Comparison of ENCODE assay signal across 9 mouse cellular contexts in genomic region chr9:72806731-72807419, GRCm38 (mm10). TPM values are rescaled to one million over a fixed set of nuclear protein-coding genes. Genes with fewer than 3 reads are reported as not detected.
DNase-seq lines count a peak whose midpoint lies in the region; ATAC-seq and TF ChIP-seq lines count a peak whose summit lies in the region.
"Had no signal": no experiment of that assay in that cellular context is flagged by ENCODE, and none has a peak within 500 bp of the region (broad histone marks: within the 10 kb centered on the region; RNA-seq: fewer than 3 reads in every experiment).

Gene Prtg (plus strand): TSS chr9:72806874.

- peaks cover 16% of the 10 kb centered on the region for H3K4me1 ChIP-seq in forebrain, embryonic 16.5 days (replicated peaks; ENCODE audit: control insufficient read depth, insufficient read depth, low read length)
- peaks cover 21% of the 10 kb centered on the region for H3K4me1 ChIP-seq in hindbrain, embryonic 15.5 days (replicated peaks)
- H3K4me1 ChIP-seq in liver, embryonic 14.5 days (replicated peaks; ENCODE audit: control insufficient read depth in 2 of 2, insufficient read depth in 2 of 2, low read length in 1 of 2): no peaks in the 10 kb centered on the region; a peak in 1 of 4 replicates

- H3K27me3 ChIP-seq in forebrain, embryonic 16.5 days (replicated peaks; ENCODE audit: control insufficient read depth, insufficient read depth, low read length): peaks cover 24% of the 10 kb centered on the region
- H3K27me3 ChIP-seq in hindbrain, embryonic 15.5 days: peaks cover 2% of the 10 kb centered on the region; the same call in 1 of the 2 replicates
- H3K27me3 ChIP-seq in liver, embryonic 14.5 days (ENCODE audit: control insufficient read depth, insufficient read depth, low read length): peaks cover 34% of the 10 kb centered on the region

- no peaks in the 10 kb centered on the region for H3K36me3 ChIP-seq in forebrain, embryonic 16.5 days (ENCODE audit: control insufficient read depth, insufficient read depth)
- no peaks in the 10 kb centered on the region for H3K36me3 ChIP-seq in hindbrain, embryonic 15.5 days
- H3K36me3 ChIP-seq in liver, embryonic 14.5 days (replicated peaks; ENCODE audit: control insufficient read depth, insufficient read depth, low read depth): no peaks in the 10 kb centered on the region

- no peak for TF ChIP-seq CTCF in liver, embryonic 14.5 days (IDR thresholded peaks at IDR 0.05; ENCODE audit: low read depth)

- DNase-seq in layer of hippocampus, adult 18-20 months (ENCODE audit: low spot score in 2 of 2): peak; percentile 3 to 39
- no peak for DNase-seq in layer of hippocampus, adult 8-10 months (ENCODE audit: low spot score in 2 of 2)
- DNase-seq in adrenal gland, postnatal 36 days: peak; percentile 43 to 62
- no peak for DNase-seq in liver, embryonic 14.5 days (ENCODE audit: low read depth in 3 of 3, low spot score in 3 of 3)
- peak; percentile 31 to 32 for DNase-seq in right cerebral cortex, postnatal 10 days (ENCODE audit: low spot score in 2 of 2)
- no peak for DNase-seq in adipocyte (ENCODE audit: low spot score)

- TF ChIP-seq EP300 in liver, embryonic 14.5 days (IDR thresholded peaks at IDR 0.05; ENCODE audit: low read depth): no peak

- ATAC-seq in forebrain, embryonic 16.5 days: peak; percentile 68
- ATAC-seq in hindbrain, embryonic 15.5 days (ENCODE audit: low FRiP score, low read depth): peak; percentile 88
- no peak for ATAC-seq in liver, embryonic 14.5 days (ENCODE audit: insufficient read depth)

- H3K4me3 ChIP-seq in forebrain, embryonic 16.5 days (replicated peaks; ENCODE audit: low read length): peak within 1 kb of the TSS; percentile 71
- H3K4me3 ChIP-seq in hindbrain, embryonic 15.5 days: peak within 1 kb of the TSS; percentile 60
- peak within 1 kb of the TSS; percentile 36 to 56 for H3K4me3 ChIP-seq in liver, embryonic 14.5 days (ENCODE audit: insufficient read depth in 1 of 2, low read depth in 2 of 2, low read length in 2 of 2)

- no peaks in the 10 kb centered on the region for H3K9me3 ChIP-seq in forebrain, embryonic 16.5 days (ENCODE audit: control insufficient read depth, low read length)
- H3K9me3 ChIP-seq in hindbrain, embryonic 15.5 days: no peaks in the 10 kb centered on the region
- no peaks in the 10 kb centered on the region for H3K9me3 ChIP-seq in liver, embryonic 14.5 days (ENCODE audit: control insufficient read depth, low read length)

- H3K9ac ChIP-seq in forebrain, embryonic 16.5 days (replicated peaks; ENCODE audit: low read depth, low read length): peak within 1 kb of the TSS; percentile 71
- H3K9ac ChIP-seq in hindbrain, embryonic 15.5 days: peak within 1 kb of the TSS; percentile 59
- no peak within 1 kb of the TSS for H3K9ac ChIP-seq in liver, embryonic 14.5 days (replicated peaks)

- H3K4me2 ChIP-seq in forebrain, embryonic 16.5 days (ENCODE audit: low read length): peak within 1 kb of the TSS; percentile 100
- peak within 1 kb of the TSS; percentile 97 for H3K4me2 ChIP-seq in hindbrain, embryonic 15.5 days
- peak within 1 kb of the TSS; percentile 58 for H3K4me2 ChIP-seq in liver, embryonic 14.5 days (ENCODE audit: low read depth)

- no peak within 1 kb of the TSS; the same call in 1 of the 2 replicates for H3K27ac ChIP-seq in forebrain, embryonic 16.5 days (ENCODE audit: low read length)
- peak within 1 kb of the TSS; percentile 68 for H3K27ac ChIP-seq in hindbrain, embryonic 15.5 days (replicated peaks)
- no peak within 1 kb of the TSS for H3K27ac ChIP-seq in liver, embryonic 14.5 days
- H3K27ac ChIP-seq: macrophage had no signal

- WGBS in forebrain, embryonic 16.5 days: under 1% methylated on average over 50 of the region's 57 CpGs
- under 1% methylated on average over 55 of the region's 57 CpGs for WGBS in hindbrain, embryonic 15.5 days
- 1% methylated on average over 46 of the region's 57 CpGs for WGBS in liver, embryonic 14.5 days (ENCODE audit: insufficient replicate concordance)

RNA-seq across cellular contexts. Expression of gene Prtg, which starts in this region (rescaled TPM):
- total RNA-seq in layer of hippocampus, adult 18-20 months (2021): 1 to 10 TPM; 3.0 to 3.1 TPM
- total RNA-seq in layer of hippocampus, adult 8-10 months (2022): 1 to 10 TPM; 2.2 to 2.9 (median 2.7) TPM
- under 1 TPM; 0.17 to 0.33 TPM for total RNA-seq in adrenal gland, postnatal 36 days (2021)
- 0.19 and 0.21 TPM in 2 replicates for polyA plus RNA-seq in forebrain, embryonic 16.5 days (2015; fragmentation: Nextera tagmentation; extraction: Ambion mirVana)
- 0.41 and 0.49 TPM in 2 replicates for polyA plus RNA-seq in hindbrain, embryonic 15.5 days (2015; fragmentation: Nextera tagmentation; extraction: Ambion mirVana)
- 0.01 and 0.03 TPM in 2 replicates for polyA plus RNA-seq in liver, embryonic 14.5 days (2012; rRNA removed)
- polyA plus RNA-seq in liver, embryonic 14.5 days (2014; fragmentation: Nextera tagmentation; extraction: Ambion mirVana): 0.03 and 0.04 TPM in 2 replicates
- polyA plus RNA-seq: macrophage had no signal

Comparison
In these comparisons a context has a peak if more than half of its experiments do, and no peak if none do; other contexts are left out.
1. DNase-seq: peak in layer of hippocampus, adult 18-20 months (2 of 2) and right cerebral cortex, postnatal 10 days (2 of 2); none in layer of hippocampus, adult 8-10 months (0 of 2), liver, embryonic 14.5 days (0 of 3) and adipocyte (single experiment).
2. Peak in DNase-seq in adrenal gland, postnatal 36 days; RNA of the gene not detected or under 1 TPM.
3. Peak in ATAC-seq, H3K4me3 ChIP-seq, H3K9ac ChIP-seq and H3K4me2 ChIP-seq in forebrain, embryonic 16.5 days; RNA of the gene not detected or under 1 TPM.
4. Peak in ATAC-seq, H3K4me3 ChIP-seq, H3K27ac ChIP-seq, H3K9ac ChIP-seq and H3K4me2 ChIP-seq in hindbrain, embryonic 15.5 days; RNA of the gene not detected or under 1 TPM.
5. Peak in every context shown above with its lines, with median percentiles within 50 percentile points of each other: H3K4me2 ChIP-seq and H3K4me3 ChIP-seq.